Mouse (Mus musculus): ENCODE data around the gene D930048N14Rik. TPM values are rescaled to one million over a fixed set of nuclear protein-coding genes. Genes with fewer than 3 reads are reported as not detected.
A peak's percentile ranks its signal among the peaks of the same experiment; 100 is the strongest.

The D930048N14Rik gene
- total and polyA plus RNA-seq, 3 experiments: 0.38 to 1.5 (median 0.81) TPM

DNA sequence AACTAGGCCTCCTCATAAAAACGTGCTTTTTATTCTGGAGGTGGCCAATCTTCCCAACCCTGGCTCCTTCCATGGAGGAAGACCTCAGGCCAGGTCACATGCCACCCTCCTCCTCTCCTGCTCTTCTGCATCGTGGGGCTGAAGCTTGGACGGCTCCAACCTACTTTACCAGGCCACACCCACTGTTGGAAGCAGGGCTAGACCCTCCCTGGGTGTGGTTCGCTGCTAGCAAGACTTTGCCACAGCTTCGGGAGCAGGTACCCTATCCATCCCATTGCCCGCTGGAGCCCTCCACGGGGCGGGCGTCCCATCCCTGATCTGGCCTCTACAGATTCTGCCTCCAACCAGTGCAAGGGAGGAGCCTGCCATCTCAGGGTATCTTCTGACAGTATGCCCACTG, 7.6 kb upstream of the D930048N14Rik start:
- Histone ChIP-seq H3K27ac (ENCODE audit: insufficient read depth, low read depth) (peak overlapping the region; percentile 93), H3K4me1 (ENCODE audit: control insufficient read depth in 1 of 2, insufficient read depth in 2 of 2) (peaks cover 36 to 95% of the 10 kb centered on the region in 2 experiments), H3K27me3 (replicated peaks) (no peaks in the 10 kb centered on the region), H3K9ac (ENCODE audit: insufficient read depth, low read depth) (no peak overlapping the region), H3K9me3 (replicated peaks; ENCODE audit: low read length) (no peaks in the 10 kb centered on the region), H3K79me2 (replicated peaks; ENCODE audit: control insufficient read depth, extremely low read depth, insufficient read depth, poor library complexity, severe bottlenecking) (no peaks in the 10 kb centered on the region), H3K4me3 (replicated peaks in 1 of 3; ENCODE audit: low read depth in 2 of 3, low read length in 2 of 3, poor library complexity in 1 of 3) (peak overlapping the region in 1 of 3 experiments; percentile 37), H3K4me2 (ENCODE audit: insufficient read depth, low read depth, poor library complexity, severe bottlenecking) (peak overlapping the region; percentile 2; the same call in 1 of the 2 replicates), H3K36me3 (replicated peaks in 1 of 2; ENCODE audit: control insufficient read depth in 1 of 2, insufficient read depth in 1 of 2, low read length in 1 of 2) (peaks cover 15 to 57% of the 10 kb centered on the region in 2 experiments)
- DNase-seq (ENCODE audit: extremely low read depth): no peak
- TF ChIP-seq TCF12 (IDR thresholded peaks at IDR 0.05; ENCODE audit: low read depth, low read length): no peak
- no peak for TF ChIP-seq PAX5 (IDR thresholded peaks at IDR 0.05; ENCODE audit: low read length)
- TF ChIP-seq MAFK (IDR thresholded peaks at IDR 0.05; ENCODE audit: insufficient replicate concordance, low read length): no peak
- TF ChIP-seq SIN3A (IDR thresholded peaks at IDR 0.05; ENCODE audit: low read length): no peak
- no peak for TF ChIP-seq ZC3H11A (IDR thresholded peaks at IDR 0.05; ENCODE audit: low read depth, low read length)
- TF ChIP-seq ZKSCAN1 (IDR thresholded peaks at IDR 0.05; ENCODE audit: borderline replicate concordance, low read depth, low read length): no peak
- no peak for TF ChIP-seq NELFE (IDR thresholded peaks at IDR 0.05; ENCODE audit: low read depth, low read length)
- no peak for TF ChIP-seq BHLHE40 (IDR thresholded peaks at IDR 0.05; ENCODE audit: low read depth, low read length)
- no peak for TF ChIP-seq USF2 (conservative IDR thresholded peaks at IDR 0.05; ENCODE audit: low read depth, low read length)
- TF ChIP-seq TBP (conservative IDR thresholded peaks at IDR 0.05; ENCODE audit: low read depth, low read length): no peak
- no peak for TF ChIP-seq POLR2AphosphoS2 (IDR thresholded peaks at IDR 0.05; ENCODE audit: low read depth, low read length)
- no peak for TF ChIP-seq RAD21 (IDR thresholded peaks at IDR 0.05; ENCODE audit: low read depth, low read length)
- no peak for TF ChIP-seq UBTF (IDR thresholded peaks at IDR 0.05; ENCODE audit: low read depth, low read length)
- TF ChIP-seq MAZ (IDR thresholded peaks at IDR 0.05; ENCODE audit: low read depth, low read length): no peak
- TF ChIP-seq MXI1 (IDR thresholded peaks at IDR 0.05; ENCODE audit: low read depth, low read length): no peak
- dilution Hi-C loops (cut with MboI; ENCODE audit: extremely low pct_ligation_motif_present, extremely low pct_unique_long_range_greater_than_20kb, low sequenced_read_pairs): no loop called here
- in situ Hi-C loops (cut with MboI; ENCODE audit: low pct_ligation_motif_present, low pct_unique_long_range_greater_than_20kb, low sequenced_read_pairs): no loop called here

DNA sequence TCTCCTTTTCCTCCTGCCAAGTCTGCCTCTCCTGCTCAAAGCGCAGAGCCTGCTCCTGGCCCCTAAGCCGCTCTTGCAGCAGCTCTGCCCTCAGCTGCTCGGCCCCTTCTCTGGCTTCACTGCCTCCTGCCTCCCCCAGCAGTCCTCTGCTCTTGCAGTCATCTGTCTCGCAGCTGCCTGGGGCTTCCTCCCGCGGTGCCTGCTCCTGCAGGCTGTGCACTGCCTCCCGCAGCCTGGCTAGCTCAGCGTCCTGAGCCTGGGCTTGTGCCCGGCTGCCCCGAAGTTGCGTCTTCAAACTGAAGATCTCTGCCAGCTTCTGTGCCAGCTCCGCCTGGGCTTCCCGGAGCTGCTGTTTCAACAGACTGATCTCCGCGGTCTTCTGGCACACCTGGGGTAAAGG, 7.0 kb upstream of the D930048N14Rik start:
- H3K27ac ChIP-seq (ENCODE audit: insufficient read depth, low read depth): peak overlapping the region; percentile 93
- peak overlapping the region; percentile 2 for H3K4me2 ChIP-seq (ENCODE audit: insufficient read depth, low read depth, poor library complexity, severe bottlenecking)

More for the DNA sequence above, 7.0 kb upstream of the D930048N14Rik start:
- Histone ChIP-seq H3K36me3 (replicated peaks in 1 of 2; ENCODE audit: control insufficient read depth in 1 of 2, insufficient read depth in 1 of 2, low read length in 1 of 2) (peaks cover 15 to 61% of the 10 kb centered on the region in 2 experiments), H3K4me1 (ENCODE audit: control insufficient read depth in 1 of 2, insufficient read depth in 2 of 2) (peaks cover 41 to 95% of the 10 kb centered on the region in 2 experiments), H3K79me2 (replicated peaks; ENCODE audit: control insufficient read depth, extremely low read depth, insufficient read depth, poor library complexity, severe bottlenecking) (0 out of 2 replicates have a peak, but pooled peaks cover 4% of the 10 kb centered on the region), H3K4me3 (replicated peaks in 1 of 3; ENCODE audit: low read depth in 2 of 3, low read length in 2 of 3, poor library complexity in 1 of 3) (peak overlapping the region; percentile 14 to 37 (median 15)), H3K9ac (ENCODE audit: insufficient read depth, low read depth) (peak overlapping the region; percentile 39), H3K27me3 (replicated peaks) (no peaks in the 10 kb centered on the region), H3K9me3 (replicated peaks; ENCODE audit: low read length) (no peaks in the 10 kb centered on the region)
- dilution Hi-C loops (cut with MboI; ENCODE audit: extremely low pct_ligation_motif_present, extremely low pct_unique_long_range_greater_than_20kb, low sequenced_read_pairs): no loop called here
- TF ChIP-seq MYC (IDR thresholded peaks at IDR 0.05; ENCODE audit: low read depth, low read length) (no peak), KAT2A (IDR thresholded peaks at IDR 0.05; ENCODE audit: insufficient replicate concordance, low read length) (no peak), USF2 (conservative IDR thresholded peaks at IDR 0.05; ENCODE audit: low read depth, low read length) (no peak), ZKSCAN1 (IDR thresholded peaks at IDR 0.05; ENCODE audit: borderline replicate concordance, low read depth, low read length) (no peak), NRF1 (IDR thresholded peaks at IDR 0.05; ENCODE audit: low read depth, low read length) (no peak)
- in situ Hi-C loops (cut with MboI; ENCODE audit: low pct_ligation_motif_present, low pct_unique_long_range_greater_than_20kb, low sequenced_read_pairs): no loop called here
- DNase-seq (ENCODE audit: extremely low read depth): no peak
